Mouse (Mus musculus): ENCODE data around the gene Trpm8.

DNA sequence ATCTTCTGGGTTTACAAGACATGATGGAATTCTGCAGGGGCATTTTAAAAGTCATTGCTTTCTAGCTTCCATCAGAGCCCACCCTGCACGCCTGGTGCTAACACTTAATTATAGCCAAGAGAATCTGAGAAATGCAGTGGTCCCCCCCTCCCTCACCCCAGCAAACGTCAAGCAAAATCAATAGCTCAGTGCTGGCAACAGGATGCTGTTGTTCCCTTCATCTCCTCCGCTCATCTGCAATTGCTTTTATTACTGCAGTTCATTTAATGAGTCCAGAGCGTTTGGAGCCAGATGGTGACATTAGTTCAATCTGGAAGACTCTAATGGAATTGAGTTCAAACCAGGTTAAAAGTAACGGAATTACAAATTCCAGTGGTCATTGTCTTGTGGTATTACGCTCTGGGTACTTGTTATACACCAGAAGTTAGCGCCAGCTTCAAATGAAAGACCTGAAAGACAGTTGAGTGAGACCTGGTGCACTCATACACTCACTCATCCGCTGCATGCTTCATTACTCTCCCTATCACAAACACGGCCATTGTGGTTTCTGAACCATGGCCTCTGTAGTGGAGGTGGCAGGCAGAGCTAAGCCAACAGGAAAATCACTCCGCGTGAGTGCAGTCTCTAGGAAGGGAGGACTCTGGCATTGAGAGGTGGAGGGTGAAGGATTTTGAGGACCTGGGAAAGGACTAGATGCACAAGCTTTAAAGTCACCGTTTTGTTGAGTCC, 128.8 kb downstream of the Trpm8 start:
- TF ChIP-seq POLR2A (IDR thresholded peaks at IDR 0.05; ENCODE audit: low read depth, low read length) (no peak), CTCF (IDR thresholded peaks at IDR 0.05; ENCODE audit: extremely low read depth, insufficient read depth, insufficient read length, insufficient replicate concordance) (no peak)

Data from spleen, adult 2 months (tissue).